Mouse (Mus musculus) myocyte (in vitro differentiated cells): ENCODE results near the gene Cd2bp2. TPM values are rescaled to one million over a fixed set of nuclear protein-coding genes. Genes with fewer than 3 reads are reported as not detected.

Source experiments
- H3K27me3 ChIP-seq: one replicate; pipeline ENCODE4 v1.6.1; 2011; ENCODE audit not compliant: control insufficient read depth, insufficient read depth, insufficient read length
- H3K36me3 ChIP-seq: one replicate; pipeline ENCODE4 v1.6.1; 2011; ENCODE audit not compliant: control insufficient read depth, insufficient read depth
- H3K4me2 ChIP-seq: one replicate; pipeline ENCODE4 v1.6.1; 2011; ENCODE audit warnings: low read depth, control low read depth
- H3K4me3 ChIP-seq: one replicate; pipeline ENCODE4 v1.5.1; 2011; ENCODE audit warnings: mild to moderate bottlenecking, control low read depth, moderate library complexity
- H3K79me2 ChIP-seq: one replicate; pipeline ENCODE4 v1.6.1; 2011; ENCODE audit not compliant: control insufficient read depth, insufficient read depth
- H3ac ChIP-seq: one replicate; pipeline ENCODE4 v1.6.1; 2011; ENCODE audit not compliant: control insufficient read depth, insufficient read length
- CEBPB ChIP-seq: IDR thresholded peaks from 2 replicates; pipeline ENCODE4 v1.6.1; 2011; ENCODE audit warnings: mild to moderate bottlenecking, moderate library complexity; ENCODE audit not compliant: poor library complexity, insufficient read depth, severe bottlenecking
- E2F4 ChIP-seq: IDR thresholded peaks from one replicate; pipeline ENCODE4 v1.6.1; 2011; ENCODE audit warnings: mild to moderate bottlenecking, control low read depth, moderate library complexity; ENCODE audit not compliant: insufficient read depth
- MAX ChIP-seq: IDR thresholded peaks from one replicate; pipeline ENCODE4 v1.6.1; 2011; ENCODE audit warnings: low read depth, mild to moderate bottlenecking, control low read depth
- MYOD1 ChIP-seq, 3 experiments: IDR thresholded peaks; one replicate each; pipeline ENCODE4 v1.6.1; 2011; ENCODE audit warnings: control low read depth in 2 of 3, low read depth in 2 of 3, mild to moderate bottlenecking in 2 of 3, moderate library complexity in 1 of 3; ENCODE audit not compliant: insufficient read length in 2 of 3, control insufficient read depth in 1 of 3
- MYOG ChIP-seq, 3 experiments: IDR thresholded peaks; one replicate each; pipeline ENCODE4 v1.6.1; 2011; ENCODE audit warnings: control low read depth in 2 of 3, low read depth in 2 of 3, mild to moderate bottlenecking in 2 of 3; ENCODE audit not compliant: insufficient read length in 2 of 3, control insufficient read depth in 1 of 3, insufficient read depth in 1 of 3
- POLR2A ChIP-seq: IDR thresholded peaks from one replicate; pipeline ENCODE4 v1.6.1; 2011; ENCODE audit warnings: low read depth, mild to moderate bottlenecking, control low read depth, moderate library complexity; ENCODE audit not compliant: insufficient read length
- POLR2AphosphoS2 ChIP-seq: IDR thresholded peaks from one replicate; pipeline ENCODE4 v1.6.1; 2011; ENCODE audit warnings: low read depth, control low read depth; ENCODE audit not compliant: insufficient read length
- REST ChIP-seq: IDR thresholded peaks from one replicate; pipeline ENCODE4 v1.6.1; 2011; ENCODE audit warnings: mild to moderate bottlenecking, control low read depth, moderate library complexity; ENCODE audit not compliant: insufficient read depth, insufficient read length
- SRF ChIP-seq: IDR thresholded peaks from one replicate; pipeline ENCODE4 v1.6.1; 2011; ENCODE audit warnings: low read depth; ENCODE audit not compliant: control insufficient read depth, insufficient read length
- TCF12 ChIP-seq: IDR thresholded peaks from one replicate; pipeline ENCODE4 v1.6.1; 2011; ENCODE audit warnings: mild to moderate bottlenecking, control low read depth; ENCODE audit not compliant: poor library complexity, insufficient read depth, severe bottlenecking
- TCF3 ChIP-seq: IDR thresholded peaks from one replicate; pipeline ENCODE4 v1.6.1; 2011; ENCODE audit warnings: low read depth, control low read depth; ENCODE audit not compliant: insufficient read length
- USF1 ChIP-seq: IDR thresholded peaks from one replicate; pipeline ENCODE4 v1.6.1; 2011; ENCODE audit warnings: low read depth, mild to moderate bottlenecking, control low read depth, moderate library complexity
- polyA plus RNA-seq: library from polyadenylated mRNA; unstranded; fragments of >200 nt; fragmentation: generic; extraction: Trizol; gene quantifications from one replicate; pipeline ENCODE4 v1.2.1, GENCODE M21; 2012; ENCODE audit warnings: missing spikeins

Cd2bp2 gene
- polyA plus RNA-seq, 1 experiment = 58.3 TPM

DNA sequence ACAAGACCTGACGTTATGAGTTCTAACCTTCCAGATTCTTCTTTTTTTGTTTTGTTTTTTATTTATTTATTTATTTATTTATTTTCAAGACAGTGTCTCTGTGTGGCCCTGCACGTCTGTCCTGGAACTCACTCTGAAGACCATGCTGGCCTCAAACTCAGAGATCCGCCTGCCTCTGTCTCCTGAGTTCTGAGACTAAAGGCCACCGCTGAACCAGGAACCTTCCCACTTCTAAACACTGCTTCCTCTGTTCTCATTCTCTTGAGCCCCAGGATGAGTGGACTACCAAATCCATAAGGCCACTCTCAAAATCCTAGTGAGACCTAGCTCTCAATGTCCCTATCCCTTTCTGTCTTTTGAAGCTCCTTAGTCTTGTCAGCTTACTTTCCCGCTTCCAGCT, 14.0 kb upstream of the Cd2bp2 start:
- Histone ChIP-seq H3K79me2 (peaks cover 38% of the 10 kb centered on the region), H3K36me3 (peaks cover 3% of the 10 kb centered on the region), H3K27me3 (no peaks in the 10 kb centered on the region), H3K4me3 (peak overlapping the region; percentile 60), H3ac (no peak overlapping the region), H3K4me2 (peak overlapping the region; percentile 68)
- TF ChIP-seq MYOD1 (IDR thresholded peaks at IDR 0.05; ENCODE audit: control insufficient read depth in 1 of 3, insufficient read length in 2 of 3, low read depth in 2 of 3) (no peak), USF1 (no peak), E2F4 (no peak), TCF3 (no peak)

DNA sequence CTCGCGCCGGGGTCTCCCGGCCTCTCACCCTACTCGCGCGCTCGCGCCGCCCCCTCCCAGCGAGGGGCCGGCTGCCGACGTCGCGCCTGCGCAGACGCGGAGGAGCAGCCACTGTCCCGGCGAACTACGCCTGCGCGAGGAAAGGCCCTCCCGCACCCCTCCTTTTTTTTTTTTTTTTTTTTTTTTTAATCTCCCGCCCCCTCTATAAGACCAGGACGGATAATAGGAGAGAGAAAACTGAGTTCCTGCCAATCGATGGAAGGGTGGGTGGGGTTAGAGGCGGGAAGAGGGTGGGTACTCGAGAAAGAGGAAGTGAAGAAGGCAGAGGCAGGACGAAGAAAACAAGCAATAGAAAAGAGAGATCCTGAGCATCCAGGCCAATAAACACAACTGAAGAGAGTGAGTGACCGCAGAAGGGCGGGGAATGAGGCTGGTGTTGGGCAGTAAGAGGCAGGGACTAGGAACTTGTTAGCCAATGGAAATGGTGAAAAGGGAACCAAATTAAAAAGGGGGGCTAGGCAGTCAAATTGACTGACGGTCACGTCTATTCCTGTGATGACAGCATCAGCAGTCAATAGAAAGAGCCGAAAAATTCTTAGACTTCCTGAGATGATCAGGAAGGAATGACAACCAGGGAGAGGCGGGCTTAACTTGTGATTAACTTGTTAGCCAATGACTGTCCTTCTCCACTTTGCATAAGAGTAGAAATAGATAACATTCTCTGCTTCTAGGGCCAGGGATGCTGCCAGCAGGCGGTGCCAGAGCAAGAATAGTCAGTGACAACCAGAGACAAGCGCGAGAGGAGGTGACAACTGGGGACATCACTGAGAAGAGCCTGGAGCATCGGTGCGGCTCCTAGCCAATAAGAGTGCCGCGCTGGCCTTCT, 12.9 kb upstream of the Cd2bp2 start, which contains the start of gene Mylpf:
Gene Mylpf (plus strand): TSS at position 338 of the 886 bp plus-strand sequence.
- H3ac ChIP-seq = peak within 1 kb of the TSS; percentile 80
- no peaks in the 10 kb centered on the region for H3K27me3 ChIP-seq
- peak within 1 kb of the TSS; percentile 76 for H3K4me2 ChIP-seq
- peaks cover 48% of the 10 kb centered on the region for H3K79me2 ChIP-seq
- peaks cover 8% of the 10 kb centered on the region for H3K36me3 ChIP-seq
- TF ChIP-seq USF1 = no peak
- TF ChIP-seq CEBPB = no peak
- no peak for TF ChIP-seq TCF3
- peak; percentile 90 for TF ChIP-seq POLR2A
- no peak for TF ChIP-seq MAX
- peak in 1 of 3 experiments; percentile 64 for TF ChIP-seq MYOG (IDR thresholded peaks at IDR 0.05; ENCODE audit: control insufficient read depth in 1 of 3, insufficient read depth in 1 of 3, insufficient read length in 2 of 3, low read depth in 2 of 3)
- TF ChIP-seq POLR2AphosphoS2 = peak; percentile 90
- TF ChIP-seq E2F4 = no peak
- TF ChIP-seq REST = no peak
- no peak for TF ChIP-seq TCF12
- TF ChIP-seq MYOD1 (IDR thresholded peaks at IDR 0.05; ENCODE audit: control insufficient read depth in 1 of 3, insufficient read length in 2 of 3, low read depth in 2 of 3) = peak in 1 of 3 experiments; percentile 49
- TF ChIP-seq SRF = no peak
- peak within 1 kb of the TSS; percentile 97 for H3K4me3 ChIP-seq

- Histone ChIP-seq H3ac (peak within 1 kb of the TSS; percentile 80), H3K4me3 (peak within 1 kb of the TSS; percentile 97), H3K27me3 (no peaks in the 10 kb centered on the region), H3K36me3 (peaks cover 13% of the 10 kb centered on the region), H3K79me2 (peaks cover 54% of the 10 kb centered on the region), H3K4me2 (peak within 1 kb of the TSS; percentile 76)
- TF ChIP-seq REST (no peak), POLR2A (peak; percentile 54), CEBPB (no peak), E2F4 (no peak)
These were observed 12.4 kb upstream of the Cd2bp2 start, which contains the start of gene Tbc1d10b for GRCm38 (mm10) chr7:127208295-127208552. TSS of gene Tbc1d10b (minus strand) at chr7:127208468.

DNA sequence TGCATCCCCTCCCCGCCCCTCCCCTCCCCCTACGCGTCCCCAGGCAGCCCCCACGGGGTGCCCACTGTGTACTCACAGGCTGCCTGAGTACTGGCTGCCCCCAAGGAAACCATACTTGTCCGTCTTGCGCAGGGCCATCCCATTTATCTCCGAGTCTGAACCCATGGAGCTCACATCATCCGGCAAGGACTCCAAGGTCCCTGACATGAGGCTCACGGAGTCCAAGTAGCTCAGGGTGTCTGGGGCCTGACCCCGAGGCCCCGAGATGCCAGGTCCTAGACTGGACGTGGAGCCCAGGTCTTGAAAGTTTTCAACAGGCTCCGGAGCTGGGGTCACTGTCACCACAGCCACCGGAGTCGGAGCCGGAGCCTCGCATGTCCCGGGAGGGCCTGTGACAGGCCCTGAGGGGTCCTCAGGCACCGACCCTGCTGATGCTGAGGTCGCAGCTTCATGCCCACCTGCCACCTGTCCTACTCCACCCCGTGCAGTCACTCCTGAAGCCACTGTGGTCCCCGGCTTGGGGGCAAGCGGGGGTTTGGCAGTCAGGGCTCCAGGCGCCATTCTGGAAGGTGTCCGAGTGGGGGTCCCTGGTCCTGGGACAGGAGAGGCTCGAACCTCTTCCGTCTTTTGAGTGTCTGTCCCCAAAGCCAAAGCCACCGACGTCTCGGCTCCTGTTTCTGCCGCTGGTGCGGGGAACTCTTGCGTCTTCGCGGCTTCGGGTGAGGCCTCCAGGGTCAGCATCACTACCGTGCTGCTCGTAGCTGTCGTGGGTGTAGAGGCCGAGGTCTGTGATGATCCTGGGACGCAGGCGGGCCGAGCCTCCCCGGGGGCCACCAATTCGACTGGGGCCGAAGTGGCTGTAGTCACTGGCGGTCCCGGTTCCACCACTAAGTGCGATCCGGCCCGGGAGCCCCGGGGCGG, 11.8 kb upstream of the Cd2bp2 start:
- H3K27me3 ChIP-seq = no peaks in the 10 kb centered on the region
- H3K4me2 ChIP-seq = peak overlapping the region; percentile 76
- TF ChIP-seq REST = no peak
- peak in 1 of 3 experiments; percentile 1 for TF ChIP-seq MYOG (IDR thresholded peaks at IDR 0.05; ENCODE audit: control insufficient read depth in 1 of 3, insufficient read depth in 1 of 3, insufficient read length in 2 of 3, low read depth in 2 of 3)
- peak in 1 of 3 experiments; percentile 23 for TF ChIP-seq MYOD1 (IDR thresholded peaks at IDR 0.05; ENCODE audit: control insufficient read depth in 1 of 3, insufficient read length in 2 of 3, low read depth in 2 of 3)
- H3K36me3 ChIP-seq = peaks cover 19% of the 10 kb centered on the region
- peak overlapping the region; percentile 80 for H3ac ChIP-seq
- peaks cover 60% of the 10 kb centered on the region for H3K79me2 ChIP-seq
- H3K4me3 ChIP-seq = peak overlapping the region; percentile 97

GRCm38 (mm10) chr7:127206606-127207005, 10.8 kb upstream of the Cd2bp2 start:
- Histone ChIP-seq H3K4me2 (peak overlapping the region; percentile 76), H3K4me3 (peak overlapping the region; percentile 97), H3K79me2 (peaks cover 54% of the 10 kb centered on the region), H3K27me3 (no peaks in the 10 kb centered on the region), H3K36me3 (peaks cover 28% of the 10 kb centered on the region), H3ac (peak overlapping the region; percentile 80)
- no peak for TF ChIP-seq CEBPB
- no peak for TF ChIP-seq SRF
- no peak for TF ChIP-seq POLR2AphosphoS2
- TF ChIP-seq MYOG (IDR thresholded peaks at IDR 0.05; ENCODE audit: control insufficient read depth in 1 of 3, insufficient read depth in 1 of 3, insufficient read length in 2 of 3, low read depth in 2 of 3) = no peak
- TF ChIP-seq MYOD1 (IDR thresholded peaks at IDR 0.05; ENCODE audit: control insufficient read depth in 1 of 3, insufficient read length in 2 of 3, low read depth in 2 of 3) = no peak
- TF ChIP-seq E2F4 = no peak
- no peak for TF ChIP-seq MAX
- no peak for TF ChIP-seq REST
- no peak for TF ChIP-seq USF1
- no peak for TF ChIP-seq TCF12
- no peak for TF ChIP-seq POLR2A
- no peak for TF ChIP-seq TCF3
